Mouse (Mus musculus): ENCODE measurements around the gene Actl6a. TPM values are rescaled to one million over a fixed set of nuclear protein-coding genes. Genes with fewer than 3 reads are reported as not detected.

Gene Actl6a
- total RNA-seq, 2 experiments from 2014 or later = 14.8 to 16.8 TPM

DNA sequence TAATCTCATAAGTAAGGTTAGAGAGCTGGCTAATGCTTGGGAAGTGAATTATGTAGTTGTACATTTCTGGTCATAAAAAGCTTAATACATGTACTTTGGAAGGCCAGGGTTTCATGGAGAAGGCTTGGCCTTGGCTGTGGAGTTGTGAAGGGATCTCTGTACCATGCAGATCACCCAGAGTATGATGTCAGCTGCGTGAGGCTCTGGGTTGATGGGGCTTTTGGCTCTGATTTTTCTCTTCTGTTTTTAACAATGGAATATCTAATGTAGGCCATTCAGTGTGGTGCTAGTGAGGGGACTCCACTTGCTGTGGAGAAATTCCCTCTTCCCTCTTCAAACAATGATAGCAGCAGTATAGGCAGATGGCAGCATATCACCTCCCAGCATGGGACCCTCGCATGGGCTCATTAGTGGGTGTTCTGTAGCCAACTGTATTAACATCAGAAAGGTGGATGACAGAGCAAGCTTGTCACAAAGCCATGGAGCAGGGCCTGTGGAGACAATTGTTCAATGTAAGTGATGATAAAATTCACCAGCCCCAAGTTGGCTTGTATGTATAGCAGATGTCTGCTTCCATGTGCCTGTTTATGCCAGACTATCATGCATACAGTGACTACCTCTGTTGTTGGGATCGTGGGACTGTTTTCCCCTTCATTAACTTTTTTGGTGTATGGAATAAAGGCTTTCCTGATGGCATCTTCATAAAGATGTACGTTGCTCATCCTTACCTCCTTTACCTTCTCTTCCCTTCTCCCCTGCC is 43.9 kb downstream of the Actl6a start:
- DNase-seq = no peak

DNA sequence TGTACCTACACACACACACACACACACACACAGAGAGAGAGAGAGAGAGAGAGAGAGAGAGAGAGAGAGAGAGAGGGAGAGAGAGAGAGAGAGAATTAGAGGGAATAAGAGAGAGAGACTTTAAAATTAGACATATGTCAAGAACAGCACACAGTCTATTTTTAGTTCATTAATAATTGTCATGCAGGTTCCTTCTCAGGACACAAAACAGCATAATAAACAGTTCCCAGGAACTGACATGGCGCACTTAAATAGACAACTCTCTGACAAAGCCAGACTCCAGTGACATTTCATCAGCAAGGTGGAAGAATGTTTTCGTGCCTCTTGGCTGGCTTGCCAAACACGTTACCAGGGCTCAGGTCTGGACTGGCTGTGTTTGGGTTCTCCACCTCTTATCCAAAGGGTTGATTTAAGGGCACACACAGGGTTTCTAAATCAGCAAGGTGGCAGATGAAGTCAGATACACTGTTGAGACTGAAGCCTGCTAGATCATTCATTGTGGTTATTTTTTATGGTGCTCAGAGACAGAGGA is 48.4 kb downstream of the Actl6a start:
- no peak for DNase-seq

DNA sequence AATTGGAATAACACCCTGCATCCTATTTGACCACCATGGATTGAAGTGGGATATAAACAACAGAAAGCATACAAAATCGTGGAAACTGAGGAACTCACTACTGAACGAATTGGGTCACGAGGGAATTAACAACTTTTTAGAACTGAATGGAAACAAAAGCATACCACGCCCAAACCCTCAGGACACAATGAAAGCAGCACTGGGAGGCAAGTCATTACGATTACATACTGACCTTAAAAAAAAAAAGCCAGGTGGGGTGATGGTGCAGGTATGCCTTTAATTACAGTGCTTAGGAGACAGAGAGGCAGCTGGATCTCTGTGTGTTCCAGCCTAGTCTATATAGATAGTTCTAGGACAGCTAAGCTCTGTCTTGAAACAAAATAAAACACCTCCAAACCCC is 53.1 kb downstream of the Actl6a start:
- DNase-seq = no peak

DNA sequence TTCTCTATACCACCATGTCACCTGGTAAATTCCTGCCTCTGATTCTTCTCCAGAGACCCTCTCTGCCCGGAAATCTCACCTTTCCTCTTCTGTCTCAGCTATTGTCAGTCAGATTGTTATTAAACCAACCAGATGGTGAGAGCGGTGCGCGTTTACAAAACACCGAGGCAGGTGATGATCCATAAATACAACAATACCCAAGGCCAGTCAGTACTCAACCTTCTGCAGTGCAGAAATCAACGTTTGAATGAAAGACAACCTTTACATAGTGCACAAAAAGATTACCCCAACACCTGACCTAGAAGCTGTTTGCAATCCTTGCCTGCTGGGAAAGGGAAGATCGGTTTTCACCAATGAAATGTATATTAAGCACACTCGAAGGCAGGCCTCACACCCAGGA is 56.9 kb downstream of the Actl6a start:
- no peak for DNase-seq

DNA sequence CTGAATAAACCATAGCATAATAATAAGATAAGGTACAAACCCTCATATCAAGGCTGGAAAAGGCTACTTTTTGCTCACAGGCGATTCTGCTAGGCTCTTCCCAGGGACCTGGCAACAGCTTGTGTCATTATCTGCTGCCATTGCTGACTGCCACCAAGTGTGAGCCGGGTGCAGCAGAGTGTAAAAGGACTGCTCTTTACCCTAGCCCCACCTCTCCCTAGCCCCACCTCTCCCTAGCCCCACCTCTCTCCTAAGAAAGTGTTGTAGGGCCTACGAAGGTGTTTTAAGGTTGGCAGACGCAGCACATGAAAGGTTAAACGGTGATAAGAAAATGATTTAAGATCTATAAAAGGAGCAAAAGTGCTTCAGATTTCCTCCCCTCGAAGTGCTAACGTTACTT is 57.8 kb downstream of the Actl6a start:
- no peak for DNase-seq

DNA sequence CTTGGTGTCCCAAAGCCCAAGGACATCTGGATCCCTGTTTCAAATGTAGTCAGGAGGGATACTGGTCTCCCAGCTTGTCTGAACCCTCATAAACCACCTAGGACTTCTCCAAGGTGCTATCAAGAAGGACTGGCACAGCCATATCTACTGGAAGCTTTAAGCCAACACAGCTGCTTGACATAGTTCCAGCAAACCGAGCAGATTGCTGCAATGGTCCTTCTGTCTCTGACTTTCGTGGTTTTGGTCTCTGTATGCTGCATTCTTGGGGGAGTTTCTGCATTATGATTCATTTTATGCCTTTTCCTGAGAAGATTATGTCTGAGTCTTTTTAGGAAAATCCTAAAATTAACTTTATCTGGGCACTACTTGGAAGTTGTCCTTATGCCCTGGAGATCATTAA is 64.7 kb downstream of the Actl6a start:
- no peak for DNase-seq

Other genes starting within 250 kb of the Actl6a start
- not detected for gene Kcnmb3, start 214.1 kb upstream of the Actl6a start, total RNA-seq (2021)
- gene Zfp639, start 196.0 kb upstream of the Actl6a start, total RNA-seq (2021) = 10 to 100 TPM; 20.6 to 26.3 TPM
- gene Mfn1, start 176.8 kb upstream of the Actl6a start, total RNA-seq (2021) = 100 to 1,000 TPM; 184 to 204 TPM
- 1 to 10 TPM; 6.2 to 7.9 TPM for gene Gnb4, start 89.7 kb upstream of the Actl6a start, total RNA-seq (2021)
- gene Ndufb5, start 30.7 kb downstream of the Actl6a start, total RNA-seq (2021) = 100 to 1,000 TPM; 583 to 623 TPM
- gene Mrpl47, start 31.3 kb downstream of the Actl6a start, total RNA-seq (2021) = 10 to 100 TPM; 30.5 to 33.2 TPM
- 100 to 1,000 TPM; 200 to 220 TPM for gene Usp13, start 111.2 kb downstream of the Actl6a start, total RNA-seq (2021)